Mouse (Mus musculus): ENCODE results near the gene Atg10.
"Not testable (repeated sequence)": the region's sequence is repeated elsewhere in the genome, so short reads cannot be mapped to it uniquely, and the experiment has no call there.

Atg10 gene

GRCm38 (mm10) chr13:91223587-91224437 is at the start of gene Atg10:
Atg10 (minus strand) TSS chr13:91223968.
- DNase-seq: peak; percentile 91

GRCm38 (mm10) chr13:91252406-91252805 is 28.6 kb upstream of the Atg10 start:
- DNase-seq: no peak

- DNase-seq: no peak
These were observed 27.9 kb upstream of the Atg10 start for GRCm38 (mm10) chr13:91251636-91252035.

GRCm38 (mm10) chr13:91250050-91250449 is 26.3 kb upstream of the Atg10 start:
- not testable (repeated sequence) for DNase-seq

- no peak for DNase-seq
These were observed 22.7 kb upstream of the Atg10 start for GRCm38 (mm10) chr13:91246472-91246871.

- no peak for DNase-seq
These were observed 14.2 kb upstream of the Atg10 start for GRCm38 (mm10) chr13:91237976-91238375.

- DNase-seq: no peak
These were observed 13.1 kb upstream of the Atg10 start for GRCm38 (mm10) chr13:91236884-91237283.

GRCm38 (mm10) chr13:91224438-91224814 is 658 bp upstream of the Atg10 start:
- no peak for DNase-seq

- no peak for DNase-seq
These were observed 705 bp downstream of the Atg10 start for GRCm38 (mm10) chr13:91223063-91223462.

- DNase-seq: no peak
These were observed 2.1 kb downstream of the Atg10 start for GRCm38 (mm10) chr13:91221696-91222095.

- DNase-seq: no peak
These were observed 6.1 kb downstream of the Atg10 start for GRCm38 (mm10) chr13:91217691-91218090.

- DNase-seq: no peak
These were observed 7.0 kb downstream of the Atg10 start for GRCm38 (mm10) chr13:91216656-91217205.

GRCm38 (mm10) chr13:91212958-91213357 is 10.8 kb downstream of the Atg10 start:
- no peak for DNase-seq

GRCm38 (mm10) chr13:91206237-91206636 is 17.5 kb downstream of the Atg10 start:
- no peak for DNase-seq

- DNase-seq: no peak
These were observed 21.2 kb downstream of the Atg10 start for GRCm38 (mm10) chr13:91202564-91202963.

GRCm38 (mm10) chr13:91187378-91188234 is 36.2 kb downstream of the Atg10 start:
- DNase-seq: no peak

- DNase-seq: no peak
These were observed 38.4 kb downstream of the Atg10 start for GRCm38 (mm10) chr13:91185248-91185867.

- DNase-seq: no peak
These were observed 39.5 kb downstream of the Atg10 start for GRCm38 (mm10) chr13:91184226-91184625.

- no peak for DNase-seq
These were observed 43.4 kb downstream of the Atg10 start for GRCm38 (mm10) chr13:91180364-91180763.

- DNase-seq: no peak
These were observed 44.4 kb downstream of the Atg10 start for GRCm38 (mm10) chr13:91179174-91179899.

- DNase-seq: peak; percentile 45
These were observed 45.2 kb downstream of the Atg10 start for GRCm38 (mm10) chr13:91178428-91179160.

- no peak for DNase-seq
These were observed 48.4 kb downstream of the Atg10 start for GRCm38 (mm10) chr13:91175347-91175746.
